Mouse (Mus musculus) limb, embryonic 13.5 days (tissue): ENCODE data around the gene Ssh2. TPM values are rescaled to one million over a fixed set of nuclear protein-coding genes. Genes with fewer than 3 reads are reported as not detected.

ENCODE experiments used
- ATAC-seq: fragments of 200-750 bp; cut with Nextera tagmentation; 2 replicates; pipeline ENCODE4 v1.8.0; 2017; ENCODE audit warnings: low read depth, moderate number of reproducible peaks, moderate TSS enrichment; ENCODE audit not compliant: low FRiP score
- H3K27ac ChIP-seq: fragments of 300-500 bp; sonication (generic); 2 replicates; pipeline ENCODE4 v1.5.1; 2015; ENCODE audit warnings: inconsistent platforms, mild to moderate bottlenecking, moderate library complexity
- H3K27me3 ChIP-seq: fragments of 300-500 bp; sonication (generic); 2 replicates; pipeline ENCODE4 v1.6.1; 2015; ENCODE audit warnings: mild to moderate bottlenecking, inconsistent platforms
- H3K36me3 ChIP-seq: fragments of 300-500 bp; sonication (generic); 2 replicates; pipeline ENCODE4 v1.6.1; 2015; ENCODE audit warnings: inconsistent platforms, mild to moderate bottlenecking, moderate library complexity
- H3K4me1 ChIP-seq: fragments of 300-500 bp; sonication (generic); 2 replicates; pipeline ENCODE4 v1.6.1; 2015; ENCODE audit warnings: inconsistent platforms
- H3K4me2 ChIP-seq: fragments of 300-500 bp; sonication (generic); replicated peaks from 2 replicates; pipeline ENCODE4 v1.6.1; 2015; ENCODE audit warnings: inconsistent platforms, mild to moderate bottlenecking, moderate library complexity
- H3K4me3 ChIP-seq: fragments of 300-500 bp; sonication (generic); 2 replicates; pipeline ENCODE4 v1.5.1; 2015; ENCODE audit warnings: moderate library complexity, mild to moderate bottlenecking, inconsistent platforms
- H3K9ac ChIP-seq: fragments of 300-500 bp; sonication (generic); 2 replicates; pipeline ENCODE4 v1.6.1; 2015; ENCODE audit warnings: mild to moderate bottlenecking, inconsistent platforms
- H3K9me3 ChIP-seq: fragments of 300-500 bp; sonication (generic); 2 replicates; pipeline ENCODE4 v1.6.1; 2016; ENCODE audit warnings: inconsistent platforms
- WGBS: fragments of 180-500 bp; shearing (Covaris S2); methylation state at CpG from one replicate; pipeline ENCODE4 v1.1.7; 2015; 5-methylcytosine and 5-hydroxymethylcytosine counted together
- polyA plus RNA-seq: library from polyadenylated mRNA; unstranded; fragments of >200 nt; fragmentation: Nextera tagmentation; extraction: Ambion mirVana; gene quantifications from 2 replicates; pipeline ENCODE4 v1.2.1, GENCODE M21; 2015

The Ssh2 gene
- polyA plus RNA-seq, 1 experiment from 2014 or later: 8.6 TPM

DNA sequence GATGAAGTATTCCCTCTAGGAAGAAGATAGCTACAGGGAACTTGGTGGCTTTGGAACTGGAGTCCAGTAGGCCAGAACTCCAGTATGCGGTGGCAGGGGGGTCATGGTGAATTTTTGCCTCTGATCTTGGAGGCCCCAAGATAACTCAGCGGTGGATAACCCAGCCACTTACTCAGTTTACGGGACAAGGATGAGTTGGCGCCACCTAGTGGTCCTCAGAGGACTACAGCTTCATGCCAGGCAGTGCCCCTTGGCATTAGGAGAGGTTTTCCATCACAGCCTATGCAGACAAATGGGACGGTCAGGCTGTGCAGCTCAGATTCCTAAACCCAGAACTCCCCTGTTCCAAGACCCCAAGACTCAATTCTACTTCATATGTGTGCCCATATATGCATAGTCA is 285.3 kb downstream of the Ssh2 start:
- Histone ChIP-seq H3K4me3 (no peak overlapping the region), H3K36me3 (peaks cover 72% of the 10 kb centered on the region), H3K27ac (no peak overlapping the region), H3K27me3 (no peaks in the 10 kb centered on the region), H3K4me2 (no peak overlapping the region), H3K4me1 (peaks cover 34% of the 10 kb centered on the region), H3K9me3 (no peaks in the 10 kb centered on the region), H3K9ac (no peak overlapping the region)
- 31% methylated on average over 5 of the region's 5 CpGs for WGBS
- no peak for ATAC-seq

DNA sequence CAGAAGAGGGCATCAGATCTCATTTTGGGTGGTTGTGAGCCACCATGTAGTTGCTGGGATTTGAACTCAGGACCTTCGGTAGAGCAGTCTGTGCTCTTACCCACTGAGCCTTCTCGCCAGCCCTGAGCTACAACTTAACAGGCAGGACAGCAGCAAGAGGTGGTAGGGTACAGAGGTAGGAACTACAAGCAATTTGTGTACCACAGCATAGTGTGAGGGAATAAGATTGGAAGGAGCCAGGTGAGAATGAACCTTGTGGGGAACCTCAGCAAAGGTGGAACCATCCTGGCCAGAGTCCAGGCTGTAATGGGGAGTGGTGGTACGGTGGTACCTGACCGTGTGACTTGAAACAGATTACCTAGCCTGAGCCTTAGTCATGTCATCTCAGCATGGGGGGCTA is 285.9 kb downstream of the Ssh2 start:
- no peaks in the 10 kb centered on the region for H3K9me3 ChIP-seq
- H3K4me2 ChIP-seq: no peak overlapping the region
- no peaks in the 10 kb centered on the region for H3K27me3 ChIP-seq
- no peak for ATAC-seq
- peaks cover 78% of the 10 kb centered on the region for H3K36me3 ChIP-seq
- 94% methylated on average over 4 of the region's 4 CpGs for WGBS
- H3K4me1 ChIP-seq: peaks cover 30% of the 10 kb centered on the region
- no peak overlapping the region for H3K4me3 ChIP-seq
- no peak overlapping the region for H3K9ac ChIP-seq
- H3K27ac ChIP-seq: no peak overlapping the region

DNA sequence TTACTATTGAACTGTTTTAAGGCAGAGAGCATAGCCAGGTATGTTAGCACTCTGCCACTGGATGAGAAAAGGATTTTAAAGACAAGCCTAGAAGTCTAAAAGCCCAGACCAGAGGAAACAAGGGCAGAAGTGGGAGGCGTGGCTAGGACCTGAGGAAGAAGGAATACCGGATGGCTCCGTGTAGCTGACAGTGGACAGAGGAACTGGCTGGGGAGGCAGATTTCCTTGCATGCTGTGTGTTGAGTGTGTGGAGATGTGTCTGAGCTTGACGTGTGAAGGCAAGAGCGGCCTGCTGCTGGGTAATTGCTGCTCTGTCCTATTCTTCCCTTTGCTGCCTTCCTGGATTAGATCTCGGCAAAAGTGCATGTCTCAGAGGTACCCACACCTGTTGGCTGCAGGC is 286.4 kb downstream of the Ssh2 start:
- ATAC-seq: no peak
- WGBS: 90% methylated on average over 6 of the region's 6 CpGs
- H3K9me3 ChIP-seq: no peaks in the 10 kb centered on the region
- peaks cover 28% of the 10 kb centered on the region for H3K4me1 ChIP-seq
- H3K9ac ChIP-seq: no peak overlapping the region
- H3K27me3 ChIP-seq: no peaks in the 10 kb centered on the region
- no peak overlapping the region for H3K4me3 ChIP-seq
- no peak overlapping the region for H3K4me2 ChIP-seq
- peaks cover 83% of the 10 kb centered on the region for H3K36me3 ChIP-seq
- no peak overlapping the region for H3K27ac ChIP-seq

DNA sequence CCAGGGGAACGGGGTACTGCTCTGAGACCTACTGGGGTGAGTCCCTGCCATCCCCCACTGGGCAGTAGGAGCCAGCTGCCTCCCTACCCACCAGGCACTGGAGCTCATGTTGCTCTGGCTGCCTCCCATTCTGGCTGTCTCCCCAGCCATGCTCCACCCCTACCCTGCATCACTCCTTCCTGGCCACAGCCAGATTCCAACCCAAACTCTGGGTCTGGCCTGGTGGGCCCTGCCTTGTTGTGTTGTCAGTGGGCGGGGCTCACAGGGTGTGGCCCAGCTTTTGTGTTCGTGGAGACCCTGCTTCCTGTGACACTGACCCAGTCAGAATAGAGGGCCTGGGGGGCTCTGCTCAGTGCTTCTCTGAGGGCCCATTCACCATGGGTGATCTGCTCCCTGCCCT is 287.4 kb downstream of the Ssh2 start:
- Histone ChIP-seq H3K27me3 (no peaks in the 10 kb centered on the region), H3K4me1 (peaks cover 26% of the 10 kb centered on the region), H3K9me3 (no peaks in the 10 kb centered on the region), H3K4me3 (no peak overlapping the region), H3K27ac (no peak overlapping the region; the same call in 1 of the 2 replicates), H3K36me3 (peaks cover 87% of the 10 kb centered on the region), H3K4me2 (no peak overlapping the region), H3K9ac (no peak overlapping the region)
- WGBS: 79% methylated on average over 3 of the region's 3 CpGs
- no peak for ATAC-seq

DNA sequence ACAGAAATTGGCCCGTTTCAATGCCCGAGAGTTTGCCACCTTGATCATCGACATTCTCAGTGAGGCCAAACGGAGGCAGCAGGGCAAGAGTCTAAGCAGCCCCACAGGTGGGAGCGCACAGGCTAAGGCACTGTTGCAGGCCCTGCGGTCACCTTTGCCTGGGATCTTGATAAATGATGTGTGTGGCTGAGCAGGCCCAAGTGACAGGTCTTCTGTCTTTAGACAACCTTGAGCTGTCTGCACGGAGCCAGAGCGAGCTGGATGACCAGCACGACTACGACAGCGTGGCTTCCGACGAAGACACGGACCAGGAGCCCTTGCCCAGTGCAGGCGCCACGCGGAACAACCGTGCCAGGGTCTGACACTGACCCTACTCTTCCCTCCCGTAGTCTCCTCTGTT is 288.3 kb downstream of the Ssh2 start:
- Histone ChIP-seq H3K4me2 (no peak overlapping the region), H3K9ac (no peak overlapping the region), H3K4me1 (peaks cover 30% of the 10 kb centered on the region), H3K9me3 (no peaks in the 10 kb centered on the region), H3K27ac (no peak overlapping the region), H3K27me3 (no peaks in the 10 kb centered on the region), H3K4me3 (no peak overlapping the region), H3K36me3 (peaks cover 91% of the 10 kb centered on the region)
- no peak for ATAC-seq
- WGBS: 96% methylated on average over 19 of the region's 19 CpGs

DNA sequence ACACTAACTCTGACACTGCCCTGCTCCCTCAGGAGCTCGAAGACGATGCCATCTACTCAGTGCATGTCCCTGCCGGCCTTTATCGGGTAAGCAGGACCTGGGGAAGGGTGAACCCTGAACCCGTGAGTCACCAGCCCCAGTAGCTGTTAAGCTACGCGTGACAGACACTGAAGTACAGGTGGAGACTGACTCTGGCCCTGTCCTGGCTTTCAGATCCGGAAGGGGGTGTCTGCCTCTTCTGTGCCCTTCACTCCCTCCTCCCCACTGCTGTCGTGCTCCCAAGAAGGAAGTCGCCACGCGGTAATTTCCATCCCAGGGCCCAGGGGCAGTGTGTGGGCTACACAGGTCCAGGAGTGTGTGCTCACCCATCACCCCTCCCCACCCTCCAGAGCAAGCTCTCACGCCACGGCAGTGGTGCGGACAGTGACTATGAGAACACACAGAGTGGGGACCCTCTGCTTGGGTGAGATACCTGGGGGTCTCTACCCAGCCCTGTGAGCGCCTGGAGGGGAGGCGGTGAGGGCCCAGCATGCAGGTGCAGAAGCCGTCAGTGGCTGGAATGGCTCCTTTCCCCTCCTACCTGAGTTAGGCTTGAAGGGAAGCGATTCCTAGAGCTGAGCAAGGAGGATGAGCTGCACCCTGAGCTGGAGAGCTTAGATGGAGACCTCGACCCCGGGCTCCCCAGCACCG is 289.3 kb downstream of the Ssh2 start:
- Histone ChIP-seq H3K4me1 (peaks cover 32% of the 10 kb centered on the region), H3K4me3 (no peak overlapping the region), H3K9me3 (no peaks in the 10 kb centered on the region), H3K9ac (no peak overlapping the region), H3K27ac (no peak overlapping the region), H3K36me3 (peaks cover 91% of the 10 kb centered on the region), H3K4me2 (no peak overlapping the region), H3K27me3 (no peaks in the 10 kb centered on the region)
- WGBS: 87% methylated on average over 22 of the region's 22 CpGs
- ATAC-seq: no peak

DNA sequence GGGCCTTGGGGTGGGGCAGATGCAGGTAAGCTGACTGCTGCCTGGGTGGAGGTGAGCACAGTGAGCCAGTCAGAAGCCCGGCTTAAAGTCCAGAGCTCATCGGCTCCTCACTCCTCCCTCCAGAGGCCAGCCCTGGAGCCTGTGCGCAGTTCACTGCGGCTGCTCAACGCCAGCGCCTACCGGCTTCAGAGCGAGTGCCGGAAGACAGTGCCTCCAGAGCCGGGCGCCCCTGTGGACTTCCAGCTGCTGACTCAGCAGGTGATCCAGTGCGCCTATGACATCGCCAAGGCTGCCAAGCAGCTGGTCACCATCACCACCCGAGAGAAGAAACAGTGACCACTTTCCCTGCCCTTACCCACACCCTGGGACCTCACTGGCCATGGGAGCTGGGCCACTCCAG is 290.2 kb downstream of the Ssh2 start:
- Histone ChIP-seq H3K4me1 (peaks cover 24% of the 10 kb centered on the region), H3K27ac (no peak overlapping the region), H3K9ac (no peak overlapping the region), H3K9me3 (no peaks in the 10 kb centered on the region), H3K36me3 (peaks cover 82% of the 10 kb centered on the region), H3K4me3 (no peak overlapping the region), H3K27me3 (no peaks in the 10 kb centered on the region), H3K4me2 (no peak overlapping the region)
- ATAC-seq: no peak
- 84% methylated on average over 14 of the region's 14 CpGs for WGBS

DNA sequence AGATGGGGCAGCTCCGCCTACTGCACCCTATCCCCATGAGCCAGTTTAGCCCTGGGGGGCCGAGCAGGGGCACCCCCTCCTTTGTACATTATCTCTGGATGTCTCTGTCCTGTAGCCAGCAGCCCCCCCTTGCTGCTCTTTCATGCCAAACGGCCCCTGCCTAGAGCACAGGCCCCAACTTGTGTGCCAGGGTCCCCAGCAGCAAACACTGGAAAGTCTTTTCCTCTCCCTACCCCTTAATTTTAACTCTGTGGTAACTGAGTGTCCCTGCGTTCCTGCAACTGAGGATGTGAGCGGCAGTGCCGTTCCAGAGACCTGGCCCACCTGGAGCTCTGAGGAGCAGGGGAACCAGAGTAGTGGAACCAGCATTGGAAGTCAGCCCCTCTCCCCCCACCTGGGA is 290.9 kb downstream of the Ssh2 start:
- Histone ChIP-seq H3K27me3 (no peaks in the 10 kb centered on the region), H3K27ac (peak overlapping the region; percentile 3; the same call in 1 of the 2 replicates), H3K9me3 (no peaks in the 10 kb centered on the region), H3K36me3 (peaks cover 76% of the 10 kb centered on the region), H3K4me1 (peaks cover 30% of the 10 kb centered on the region), H3K9ac (no peak overlapping the region; the same call in 1 of the 2 replicates), H3K4me3 (no peak overlapping the region), H3K4me2 (no peak overlapping the region)
- ATAC-seq: no peak
- 70% methylated on average over 6 of the region's 6 CpGs for WGBS

DNA sequence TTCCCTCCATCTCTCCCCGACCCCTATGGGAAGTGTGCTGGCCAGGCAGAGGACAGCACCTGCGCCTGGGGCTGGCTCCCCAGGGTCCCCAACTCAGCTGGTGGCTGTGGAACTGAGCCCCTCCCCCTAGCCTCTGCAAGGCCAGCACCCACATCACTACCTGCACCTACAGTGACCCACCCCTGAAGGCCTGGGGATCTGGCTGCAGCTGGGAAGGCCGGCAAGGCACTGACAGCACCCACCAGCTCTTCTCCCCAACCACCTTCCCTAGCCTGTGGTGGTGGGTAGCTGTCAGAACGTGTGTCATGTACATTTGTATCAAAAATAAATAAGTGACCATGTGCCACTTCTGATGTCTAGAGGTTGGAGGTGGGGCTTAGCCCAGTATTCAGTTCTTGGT is 291.3 kb downstream of the Ssh2 start:
- Histone ChIP-seq H3K27ac (peak overlapping the region; percentile 65), H3K9me3 (no peaks in the 10 kb centered on the region)
- ATAC-seq: no peak

DNA sequence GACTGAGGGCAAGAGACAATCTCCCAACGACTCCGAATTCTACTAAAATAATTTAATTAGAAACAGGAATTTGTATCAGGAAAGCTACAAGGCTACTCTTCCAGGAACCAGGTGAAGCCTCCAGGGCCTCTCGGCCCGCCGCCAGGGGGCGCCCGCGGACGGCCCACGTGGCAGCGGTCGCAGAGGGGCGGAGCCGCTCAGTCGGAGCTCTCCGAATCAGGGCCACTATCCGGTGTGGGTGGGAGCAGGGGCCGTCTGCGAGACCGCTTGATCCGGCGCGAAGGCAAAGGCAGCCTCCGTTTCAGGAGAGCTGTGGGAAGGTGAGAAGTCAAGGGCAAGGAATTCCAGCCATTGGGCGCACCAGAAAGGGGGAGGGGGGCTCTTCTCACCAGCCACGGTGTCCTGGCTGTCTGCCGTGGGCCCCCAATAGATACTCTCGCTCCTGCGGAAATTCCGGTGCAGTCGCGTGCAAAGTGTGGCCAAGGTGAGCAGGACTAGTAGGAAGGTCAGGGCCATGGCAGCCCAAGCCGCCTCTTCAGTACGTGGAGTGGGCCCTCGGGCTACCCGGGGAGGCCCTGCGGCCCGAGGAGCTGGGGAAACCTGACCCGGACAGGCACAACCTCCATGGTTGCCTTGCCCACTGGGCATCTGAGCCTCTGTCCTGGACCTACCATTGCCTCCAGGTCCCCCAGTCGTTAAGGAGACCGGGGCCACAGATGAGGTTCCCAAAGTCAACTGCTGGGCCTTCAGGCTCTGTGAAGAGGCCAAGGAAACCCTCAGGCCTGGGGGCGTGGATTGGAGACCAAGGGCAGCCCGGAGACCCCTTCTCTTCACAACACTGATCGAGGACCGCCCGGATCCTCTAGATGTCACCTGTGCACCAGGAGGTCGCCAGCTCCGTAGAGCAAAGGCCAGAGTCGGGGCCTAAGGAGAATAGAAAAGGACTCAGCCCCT is 292.3 kb downstream of the Ssh2 start:
- 15% methylated on average over 49 of the region's 49 CpGs for WGBS
- Histone ChIP-seq H3K27me3 (no peaks in the 10 kb centered on the region), H3K9me3 (no peaks in the 10 kb centered on the region), H3K4me3 (peak overlapping the region; percentile 45), H3K4me2 (peak overlapping the region; percentile 77), H3K9ac (peak overlapping the region; percentile 69), H3K27ac (peak overlapping the region; percentile 69), H3K36me3 (peaks cover 62% of the 10 kb centered on the region), H3K4me1 (peaks cover 35% of the 10 kb centered on the region)
- peak; percentile 66 for ATAC-seq

More for the DNA sequence above, 291.3 kb downstream of the Ssh2 start:
- Histone ChIP-seq H3K36me3 (peaks cover 71% of the 10 kb centered on the region), H3K4me1 (peaks cover 34% of the 10 kb centered on the region), H3K27me3 (no peaks in the 10 kb centered on the region), H3K4me2 (no peak overlapping the region; the same call in 1 of the 2 replicates), H3K4me3 (no peak overlapping the region), H3K9ac (no peak overlapping the region; the same call in 1 of the 2 replicates)
- 70% methylated on average over 4 of the region's 4 CpGs for WGBS
